Mouse (Mus musculus): ENCODE results near the gene Tsnax.

Gene Tsnax

GRCm38 (mm10) chr8:125080388-125081344 is 67.9 kb downstream of the Tsnax start:
- no peak for DNase-seq (ENCODE audit: low spot score in 2 of 2)

DNA sequence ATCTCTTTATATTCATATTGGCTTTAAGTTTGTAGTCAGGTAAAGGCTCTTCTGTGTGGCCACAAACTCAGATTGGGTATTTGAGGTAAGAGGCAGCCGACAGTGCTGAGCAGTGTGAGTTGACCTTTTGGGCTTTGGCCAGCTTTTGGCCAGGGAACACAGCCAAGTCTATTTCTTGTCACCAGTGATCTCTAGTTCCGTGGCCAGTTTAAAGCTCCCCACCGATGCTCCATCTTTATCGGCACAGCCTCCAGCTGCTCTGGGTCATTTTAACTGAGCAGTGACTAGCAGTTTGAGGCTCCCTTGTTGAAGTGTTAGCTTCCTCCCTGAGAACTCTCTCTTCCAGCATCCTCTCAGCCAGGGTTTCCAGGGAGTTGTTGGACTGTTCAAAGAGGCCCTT is 70.9 kb downstream of the Tsnax start:
- peak in 1 of 2 experiments; percentile 40 for DNase-seq (ENCODE audit: low spot score in 2 of 2)
